In the genomic region with DNA sequence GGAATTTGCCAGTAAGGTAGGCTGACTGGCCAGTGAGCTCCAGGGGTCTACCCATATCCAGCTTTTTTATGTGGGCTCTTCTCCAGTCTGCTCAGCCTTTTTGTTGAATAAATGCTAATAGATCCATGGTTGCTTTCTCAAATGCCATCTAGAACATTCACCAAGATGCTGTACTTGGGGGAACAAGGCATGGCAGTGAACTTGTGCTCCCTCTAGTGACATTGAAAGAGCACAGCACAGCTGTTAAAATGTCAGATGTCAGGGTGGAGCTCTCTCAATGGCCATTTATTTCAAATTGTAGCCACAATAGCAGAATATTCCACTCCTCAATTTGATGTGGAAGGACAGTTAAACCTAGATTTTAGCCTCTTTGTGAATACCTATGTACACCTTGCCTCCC, we compare ENCODE assay signal across 10 mouse cellular contexts.
A peak's percentile ranks its signal among the peaks of the same experiment; 100 is the strongest.
DNase-seq lines count a peak whose midpoint lies in the region; ATAC-seq and TF ChIP-seq lines count a peak whose summit lies in the region.
"Had no signal": no experiment of that assay in that cellular context is flagged by ENCODE, and none has a peak within 500 bp of the region (broad histone marks: within the 10 kb centered on the region; RNA-seq: fewer than 3 reads in every experiment).

No protein-coding gene starts in this region.

- intact Hi-C loops in heart, adult 2 months (cut with DNase I): loop anchor here (1.0 kb wide), 1 partner anchor 126 kb away; no protein-coding TSS in a partner anchor
- intact Hi-C loops in heart, postnatal 14 days (cut with DNase I): loop anchor here (2.0 kb wide), 1 partner anchor 130 kb away; no protein-coding TSS in a partner anchor

- H3K27me3 ChIP-seq in heart, adult 2 months (ENCODE audit: control insufficient read depth, insufficient read depth, low read length): no peaks in the 10 kb centered on the region
- H3K27me3 ChIP-seq in lung, postnatal 0 days (replicated peaks; ENCODE audit: insufficient read depth, low read length): no peaks in the 10 kb centered on the region
- H3K27me3 ChIP-seq in stomach, postnatal 0 days (ENCODE audit: control insufficient read depth, insufficient read depth, low read length): no peaks in the 10 kb centered on the region
- H3K27me3 ChIP-seq: embryonic facial prominence, embryonic 13.5 days had no signal

- TF ChIP-seq EP300 in heart, adult 2 months (IDR thresholded peaks at IDR 0.05; ENCODE audit: insufficient read depth, low read depth, low read length): no peak
- TF ChIP-seq EP300 in lung, postnatal 0 days (IDR thresholded peaks at IDR 0.05): no peak
- TF ChIP-seq EP300 in stomach, postnatal 0 days (optimal IDR thresholded peaks at IDR 0.05): no peak

- no peaks in the 10 kb centered on the region for H3K9me3 ChIP-seq in lung, postnatal 0 days (ENCODE audit: low read length)
- H3K9me3 ChIP-seq in stomach, postnatal 0 days (ENCODE audit: control insufficient read depth, low read length): no peaks in the 10 kb centered on the region
- H3K9me3 ChIP-seq: embryonic facial prominence, embryonic 13.5 days; midbrain, embryonic 13.5 days had no signal

- no peak overlapping the region for H3K4me3 ChIP-seq in heart, adult 2 months
- no peak overlapping the region for H3K4me3 ChIP-seq in lung, postnatal 0 days (ENCODE audit: low read depth, low read length)
- no peak overlapping the region for H3K4me3 ChIP-seq in stomach, postnatal 0 days (ENCODE audit: low read depth, low read length)
- H3K4me3 ChIP-seq: embryonic facial prominence, embryonic 13.5 days; midbrain, embryonic 13.5 days had no signal

- no peaks in the 10 kb centered on the region for H3K79me2 ChIP-seq in heart, adult 2 months (replicated peaks; ENCODE audit: control insufficient read depth, insufficient read depth, low read length)

- H3K4me1 ChIP-seq in heart, adult 2 months (ENCODE audit: control insufficient read depth, insufficient read depth, low read length): no peaks in the 10 kb centered on the region
- no peaks in the 10 kb centered on the region for H3K4me1 ChIP-seq in lung, postnatal 0 days (ENCODE audit: insufficient read depth, low read depth, low read length)
- no peaks in the 10 kb centered on the region for H3K4me1 ChIP-seq in stomach, postnatal 0 days (replicated peaks; ENCODE audit: control insufficient read depth, insufficient read depth)
- H3K4me1 ChIP-seq: embryonic facial prominence, embryonic 13.5 days; midbrain, embryonic 13.5 days had no signal

- no peak overlapping the region for H3K9ac ChIP-seq in heart, adult 2 months (ENCODE audit: low read depth, low read length)
- H3K9ac ChIP-seq in lung, postnatal 0 days (replicated peaks; ENCODE audit: low read depth): no peak overlapping the region
- H3K9ac ChIP-seq in stomach, postnatal 0 days (ENCODE audit: low read length): no peak overlapping the region
- H3K9ac ChIP-seq: embryonic facial prominence, embryonic 13.5 days; midbrain, embryonic 13.5 days had no signal

- no peak for DNase-seq in heart, adult 2 months
- no peak for DNase-seq in heart, postnatal 14 days
- peak; percentile 74 for DNase-seq in lung, postnatal 0 days (ENCODE audit: low spot score)
- no peak for DNase-seq in lung, adult 18-20 months
- DNase-seq in cerebellum, postnatal 10 days: peak; percentile 53 to 69
- DNase-seq in stomach, postnatal 0 days (ENCODE audit: low spot score): no peak
- no peak for DNase-seq in ovary, postnatal 36 days (ENCODE audit: low spot score)
- no peak for DNase-seq in left cerebral cortex, adult 8-10 months (ENCODE audit: low spot score in 2 of 2)

- ATAC-seq in lung, postnatal 0 days: no peak
- ATAC-seq in stomach, postnatal 0 days (ENCODE audit: low FRiP score, low TSS enrichment): no peak
- ATAC-seq: midbrain, embryonic 13.5 days had no signal

- no peak for TF ChIP-seq POLR2A in heart, adult 2 months (IDR thresholded peaks at IDR 0.05; ENCODE audit: insufficient read depth, low read depth, low read length)

- H3K27ac ChIP-seq in heart, adult 2 months: no peak overlapping the region
- no peak overlapping the region for H3K27ac ChIP-seq in lung, postnatal 0 days (ENCODE audit: low read length)
- H3K27ac ChIP-seq in stomach, postnatal 0 days (replicated peaks): no peak overlapping the region
- H3K27ac ChIP-seq: embryonic facial prominence, embryonic 13.5 days; midbrain, embryonic 13.5 days had no signal

- H3K36me3 ChIP-seq in heart, adult 2 months (ENCODE audit: control insufficient read depth, insufficient read depth, low read length): no peaks in the 10 kb centered on the region
- no peaks in the 10 kb centered on the region for H3K36me3 ChIP-seq in lung, postnatal 0 days (ENCODE audit: insufficient read depth, low read length)
- no peaks in the 10 kb centered on the region for H3K36me3 ChIP-seq in stomach, postnatal 0 days (ENCODE audit: control insufficient read depth, insufficient read depth, low read length)
- H3K36me3 ChIP-seq: embryonic facial prominence, embryonic 13.5 days; midbrain, embryonic 13.5 days had no signal

- no peak overlapping the region for H3K4me2 ChIP-seq in lung, postnatal 0 days (replicated peaks; ENCODE audit: low read depth, low read length)
- H3K4me2 ChIP-seq in stomach, postnatal 0 days (replicated peaks; ENCODE audit: low read depth): no peak overlapping the region
- H3K4me2 ChIP-seq: embryonic facial prominence, embryonic 13.5 days; midbrain, embryonic 13.5 days had no signal

- peak; percentile 72 for TF ChIP-seq CTCF in heart, adult 2 months (IDR thresholded peaks at IDR 0.05)
- TF ChIP-seq CTCF in lung, postnatal 0 days (IDR thresholded peaks at IDR 0.05): peak; percentile 82
- peak; percentile 86 for TF ChIP-seq CTCF in stomach, postnatal 0 days (IDR thresholded peaks at IDR 0.05; ENCODE audit: low read depth)

Comparison
In these comparisons a context has a peak if more than half of its experiments do, and no peak if none do; other contexts are left out.
1. DNase-seq: peak in lung, postnatal 0 days (single experiment) and cerebellum, postnatal 10 days (2 of 2); none in heart, adult 2 months (0 of 2), heart, postnatal 14 days (0 of 2), lung, adult 18-20 months (0 of 2), stomach, postnatal 0 days (single experiment), ovary, postnatal 36 days (single experiment) and left cerebral cortex, adult 8-10 months (0 of 2).
2. Peak in every context shown above with its lines, with median percentiles within 50 percentile points of each other: CTCF ChIP-seq.